Mouse (Mus musculus) stomach, postnatal 0 days (tissue): ENCODE data around the gene Prss33.

Experiments used
- CTCF ChIP-seq: IDR thresholded peaks from 2 replicates; pipeline ENCODE4 v1.5.1; 2016; ENCODE audit warnings: antibody characterized with exemption, low read depth, mild to moderate bottlenecking, moderate library complexity
- EP300 ChIP-seq: optimal IDR thresholded peaks from 2 replicates; pipeline ENCODE3; 2016; ENCODE audit warnings: antibody characterized with exemption

- peak; percentile 53 for TF ChIP-seq CTCF
- no peak for TF ChIP-seq EP300
Measured at GRCm38 (mm10) chr17:23850028-23850427, 14.2 kb upstream of the Prss33 start.
